Mouse (Mus musculus) small intestine, adult 2 months (tissue): ENCODE data around the gene Rdm1. TPM values are rescaled to one million over a fixed set of nuclear protein-coding genes. Genes with fewer than 3 reads are reported as not detected.

ENCODE experiments used
- H3K27ac ChIP-seq: fragments of 200-500 bp; 2 replicates; pipeline ENCODE4 v1.5.1; 2012; ENCODE audit warnings: low read depth, low read length, control low read depth, inconsistent platforms; ENCODE audit not compliant: insufficient read depth
- H3K27me3 ChIP-seq: fragments of 200-500 bp; 2 replicates; pipeline ENCODE4 v1.6.1; 2012; ENCODE audit warnings: mild to moderate bottlenecking, moderate library complexity, low read length, inconsistent platforms; ENCODE audit not compliant: control insufficient read depth, insufficient read depth
- H3K36me3 ChIP-seq: fragments of 200-500 bp; 2 replicates; pipeline ENCODE4 v1.6.1; 2012; ENCODE audit warnings: mild to moderate bottlenecking, low read length, control low read depth, inconsistent platforms; ENCODE audit not compliant: control insufficient read depth, insufficient read depth
- H3K4me1 ChIP-seq: fragments of 200-500 bp; 2 replicates; pipeline ENCODE4 v1.6.1; 2012; ENCODE audit warnings: low read length, inconsistent platforms, mixed read lengths; ENCODE audit not compliant: control insufficient read depth, insufficient read depth, insufficient read length
- H3K4me3 ChIP-seq: fragments of 200-500 bp; 2 replicates; pipeline ENCODE4 v1.5.1; 2012; ENCODE audit warnings: low read depth, mild to moderate bottlenecking, control low read depth, inconsistent platforms, low read length, moderate library complexity
- CTCF ChIP-seq: fragments of 200-500 bp; IDR thresholded peaks from 2 replicates; pipeline ENCODE4 v1.5.1; 2012; ENCODE audit warnings: low read depth, mild to moderate bottlenecking, control low read depth, inconsistent platforms, low read length, moderate library complexity, mixed read lengths; ENCODE audit not compliant: insufficient replicate concordance, insufficient read length; ENCODE audit errors: extremely low read depth
- POLR2A ChIP-seq: fragments of 200-500 bp; IDR thresholded peaks from 2 replicates; pipeline ENCODE4 v1.6.1; 2012; ENCODE audit warnings: low read depth, mild to moderate bottlenecking, control low read depth, inconsistent platforms, low read length, moderate library complexity
- WGBS: fragments of 180-500 bp; shearing (Covaris S2); methylation state at CpG from one replicate; pipeline ENCODE4 v1.1.7; 2018; 5-methylcytosine and 5-hydroxymethylcytosine counted together
- polyA plus RNA-seq: library from polyadenylated mRNA; depleted of rRNA; stranded (reverse); fragments of >200 nt; gene quantifications from 2 replicates; pipeline ENCODE4 v1.2.3, GENCODE M21; 2012; rRNA removed

The Rdm1 gene
- polyA plus RNA-seq, 1 experiment: 12.4 TPM

DNA sequence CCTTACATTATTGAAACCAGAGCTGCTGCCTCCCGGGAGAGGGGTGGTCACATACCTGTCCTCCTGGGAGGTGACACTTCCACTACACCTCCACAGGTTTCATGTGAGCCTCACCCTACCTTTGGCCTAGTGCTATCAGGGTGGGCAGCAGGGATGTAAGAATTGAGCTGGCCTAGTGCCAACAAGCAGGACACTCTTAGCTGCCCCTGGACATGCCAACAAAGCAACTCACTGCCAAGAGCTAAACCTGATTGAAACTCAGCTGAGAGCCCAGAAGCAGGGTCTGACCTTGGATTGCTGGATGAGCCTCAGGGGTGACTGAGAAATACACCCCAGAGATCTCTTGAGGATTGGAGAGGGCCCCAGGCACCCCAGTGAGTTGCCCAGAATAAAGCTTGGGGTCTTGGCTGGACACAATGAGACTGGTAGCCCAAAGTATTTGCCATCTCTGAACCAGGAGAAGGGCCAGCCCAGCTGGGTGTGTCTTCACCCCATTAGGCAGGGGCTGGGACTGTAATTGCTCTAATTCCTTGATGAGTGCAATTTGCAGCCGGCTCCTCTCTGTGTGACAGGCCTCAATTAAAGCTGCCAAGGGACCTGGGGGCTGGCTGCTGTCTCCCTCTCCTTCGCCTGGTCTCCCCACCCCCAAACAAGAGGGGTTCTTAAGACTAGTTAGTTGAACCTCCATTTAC is 53.8 kb downstream of the Rdm1 start:
- Histone ChIP-seq H3K36me3 (no peaks in the 10 kb centered on the region), H3K4me3 (no peak overlapping the region), H3K27me3 (no peaks in the 10 kb centered on the region), H3K4me1 (no peaks in the 10 kb centered on the region), H3K27ac (no peak overlapping the region)
- TF ChIP-seq POLR2A (no peak), CTCF (no peak)
- WGBS: 48% methylated on average over 3 of the region's 3 CpGs

DNA sequence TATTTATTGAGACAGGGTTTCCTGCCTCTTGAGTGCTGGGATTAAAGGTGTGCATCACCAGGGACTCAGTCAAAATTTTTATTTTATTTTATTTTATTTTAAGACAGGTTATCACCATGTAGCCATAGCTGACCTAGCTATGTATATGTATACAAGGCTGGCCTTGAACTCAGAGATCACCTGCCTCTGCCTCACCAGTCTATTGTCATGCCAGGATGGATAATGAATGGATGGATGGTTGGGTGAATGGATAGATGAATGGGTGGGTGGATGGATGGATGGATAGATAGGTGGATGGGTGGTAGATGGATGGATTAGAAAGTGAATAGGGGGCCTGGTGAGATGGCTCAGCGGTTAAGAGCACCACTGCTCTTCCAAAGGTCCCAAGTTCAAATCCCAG is 55.0 kb downstream of the Rdm1 start:
- TF ChIP-seq CTCF (no peak), POLR2A (no peak)
- no peaks in the 10 kb centered on the region for H3K36me3 ChIP-seq
- H3K4me1 ChIP-seq: no peaks in the 10 kb centered on the region
- WGBS: 83% methylated on average over 1 of the region's 1 CpGs
- no peak overlapping the region for H3K27ac ChIP-seq
- no peaks in the 10 kb centered on the region for H3K27me3 ChIP-seq
- H3K4me3 ChIP-seq: no peak overlapping the region

DNA sequence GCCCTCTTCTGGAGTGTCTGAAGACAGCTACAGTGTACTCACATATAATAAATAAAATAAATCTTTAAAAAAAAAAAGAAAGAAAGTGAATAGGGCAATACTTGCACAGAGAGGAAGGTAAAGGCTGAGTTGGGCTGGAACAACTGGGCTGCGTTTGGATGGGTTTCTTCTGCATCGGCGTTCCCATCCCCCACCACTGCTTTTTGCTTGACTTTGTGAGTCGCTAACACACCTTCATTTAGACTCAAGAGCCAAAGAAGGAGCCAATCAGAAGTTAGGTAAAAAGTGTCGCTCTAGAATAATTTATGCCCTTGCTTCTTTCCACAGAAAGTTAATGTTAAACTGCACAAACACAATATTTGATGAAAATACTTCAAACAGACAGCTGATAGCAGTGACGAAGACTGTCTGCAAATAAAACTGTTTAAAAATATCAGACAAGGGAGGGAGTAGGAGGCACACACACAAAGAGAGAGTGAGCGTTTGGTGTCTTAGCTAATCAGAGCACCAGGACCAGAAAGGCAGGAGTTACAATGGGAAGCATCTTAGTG is 55.5 kb downstream of the Rdm1 start:
- TF ChIP-seq POLR2A (no peak), CTCF (no peak)
- H3K27me3 ChIP-seq: no peaks in the 10 kb centered on the region
- H3K27ac ChIP-seq: no peak overlapping the region
- no peaks in the 10 kb centered on the region for H3K36me3 ChIP-seq
- H3K4me1 ChIP-seq: no peaks in the 10 kb centered on the region
- H3K4me3 ChIP-seq: no peak overlapping the region
- 50% methylated on average over 7 of the region's 7 CpGs for WGBS

Other genes with a start within 250 kb of the Rdm1 start
- gene Aarsd1, start 209.6 kb upstream of the Rdm1 start, polyA plus RNA-seq: 8.5 and 10.8 TPM in 2 replicates
- gene Gm27029, start 202.4 kb upstream of the Rdm1 start, polyA plus RNA-seq: 0.11 TPM in 1 of 2 replicates, not detected in the other
- 15.4 and 23.7 TPM in 2 replicates for gene Rundc1, start 202.1 kb upstream of the Rdm1 start, polyA plus RNA-seq
- gene Ptges3l, start 201.9 kb upstream of the Rdm1 start, polyA plus RNA-seq: 0.51 and 0.89 TPM in 2 replicates
- gene Rpl27, start 184.9 kb upstream of the Rdm1 start, polyA plus RNA-seq: 178 and 244 TPM in 2 replicates
- gene Ifi35, start 178.8 kb upstream of the Rdm1 start, polyA plus RNA-seq: 44.3 and 123 TPM in 2 replicates
- 18.5 and 28.1 TPM in 2 replicates for gene Rnd2, start 162.2 kb upstream of the Rdm1 start, polyA plus RNA-seq
- gene Vat1, start 161.0 kb upstream of the Rdm1 start, polyA plus RNA-seq: 92.5 and 272 TPM in 2 replicates
- 0.24 and 1.0 TPM in 2 replicates for gene Brca1, start 75.2 kb upstream of the Rdm1 start, polyA plus RNA-seq
- gene Nbr1, start 75.0 kb upstream of the Rdm1 start, polyA plus RNA-seq: 47.4 and 116 TPM in 2 replicates
- gene Tmem106a, start 45.0 kb upstream of the Rdm1 start, polyA plus RNA-seq: 57.2 and 171 TPM in 2 replicates
- not detected in 2 replicates for gene Gm11634, start 27.9 kb upstream of the Rdm1 start, polyA plus RNA-seq
- 7.6 and 27.9 TPM in 2 replicates for gene Arl4d, start 38.3 kb downstream of the Rdm1 start, polyA plus RNA-seq
- 4.6 and 8.0 TPM in 2 replicates for gene Dhx8, start 105.7 kb downstream of the Rdm1 start, polyA plus RNA-seq
- gene Etv4, start 158.2 kb downstream of the Rdm1 start, polyA plus RNA-seq: 0.95 and 2.3 TPM in 2 replicates